Mouse (Mus musculus) erythroblast, embryonic 14.5 days (primary cell): ENCODE results near the gene Polr3c.

ENCODE experiments used
- GATA1 ChIP-seq: IDR thresholded peaks from 2 replicates; pipeline ENCODE4 v1.6.1; 2012; ENCODE audit warnings: low read length, inconsistent platforms, mixed read lengths
- TAL1 ChIP-seq: IDR thresholded peaks from 3 replicates; pipeline ENCODE4 v1.6.1; 2012; ENCODE audit warnings: low read length, inconsistent platforms, mixed read lengths

- TF ChIP-seq TAL1 (no peak), GATA1 (no peak)
Measured at GRCm38 (mm10) chr3:96692506-96692905, 34.9 kb downstream of the Polr3c start.
